Mouse (Mus musculus): ENCODE measurements at regions not wholly inside any gene's neighbourhood (a gene's known extent, or its start where the extent isn't known, plus 50 kb on each side); places are given as distances from the start of the nearest gene placed in this dataset.

GRCm38 (mm10) chr1:112439109-112439508 is 574.4 kb upstream of the Dsel start:
- TF ChIP-seq FLI1 (IDR thresholded peaks at IDR 0.05; ENCODE audit: low read length) (no peak), GATA1 (IDR thresholded peaks at IDR 0.05; ENCODE audit: borderline replicate concordance, low read length) (no peak)

All from megakaryocyte, embryonic 14.5 days (primary cell).